Mouse (Mus musculus): ENCODE data around the gene Vps33a. TPM values are rescaled to one million over a fixed set of nuclear protein-coding genes. Genes with fewer than 3 reads are reported as not detected.

Vps33a gene
- polyA plus RNA-seq, 1 experiment = 44.3 TPM

- no peak within 1 kb of the TSS for H3K4me3 ChIP-seq (ENCODE audit: insufficient read depth, low read length)
- peaks cover 3% of the 10 kb centered on the region; the same call in 1 of the 2 replicates for H3K4me1 ChIP-seq (ENCODE audit: control insufficient read depth, insufficient read depth, low read length)
- H3K27ac ChIP-seq (ENCODE audit: insufficient read depth, low read depth, low read length) = no peak within 1 kb of the TSS
- TF ChIP-seq CTCF (IDR thresholded peaks at IDR 0.05; ENCODE audit: low read depth, low read length) = no peak
- TF ChIP-seq POLR2A (IDR thresholded peaks at IDR 0.05; ENCODE audit: borderline replicate concordance, low read depth, low read length) = no peak
Observed at GRCm38 (mm10) chr5:123510160-123510559, 62.7 kb downstream of the Vps33a start, which contains the start of gene B3gnt4. Gene B3gnt4 (plus strand): TSS chr5:123510460.

DNA sequence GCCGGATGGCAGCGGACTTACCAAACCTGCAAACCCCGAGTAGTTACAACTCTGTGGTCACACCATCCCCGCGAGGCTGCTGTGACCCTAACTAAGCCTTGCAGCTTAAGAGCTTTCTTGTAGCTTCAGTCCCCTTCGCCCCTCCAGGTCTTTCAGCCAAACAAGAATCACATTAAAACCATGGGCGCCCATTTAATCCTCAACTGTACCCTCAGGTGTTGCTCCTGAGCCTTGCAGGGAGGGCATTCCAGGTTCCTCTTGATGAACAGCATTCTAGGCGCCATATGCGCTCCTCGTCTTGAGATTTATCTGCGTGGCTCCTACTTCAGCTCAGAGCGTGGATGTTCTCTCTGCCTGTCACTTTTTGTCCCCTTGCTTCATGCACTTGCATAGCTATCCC, 63.9 kb downstream of the Vps33a start:
- H3K4me3 ChIP-seq (ENCODE audit: insufficient read depth, low read length) = peak overlapping the region; percentile 58; the same call in 1 of the 2 replicates
- H3K4me1 ChIP-seq (ENCODE audit: control insufficient read depth, insufficient read depth, low read length) = peaks cover 3% of the 10 kb centered on the region; the same call in 1 of the 2 replicates
- H3K27ac ChIP-seq (ENCODE audit: insufficient read depth, low read depth, low read length) = no peak overlapping the region
- TF ChIP-seq CTCF (IDR thresholded peaks at IDR 0.05; ENCODE audit: low read depth, low read length) = no peak
- no peak for TF ChIP-seq POLR2A (IDR thresholded peaks at IDR 0.05; ENCODE audit: borderline replicate concordance, low read depth, low read length)

DNA sequence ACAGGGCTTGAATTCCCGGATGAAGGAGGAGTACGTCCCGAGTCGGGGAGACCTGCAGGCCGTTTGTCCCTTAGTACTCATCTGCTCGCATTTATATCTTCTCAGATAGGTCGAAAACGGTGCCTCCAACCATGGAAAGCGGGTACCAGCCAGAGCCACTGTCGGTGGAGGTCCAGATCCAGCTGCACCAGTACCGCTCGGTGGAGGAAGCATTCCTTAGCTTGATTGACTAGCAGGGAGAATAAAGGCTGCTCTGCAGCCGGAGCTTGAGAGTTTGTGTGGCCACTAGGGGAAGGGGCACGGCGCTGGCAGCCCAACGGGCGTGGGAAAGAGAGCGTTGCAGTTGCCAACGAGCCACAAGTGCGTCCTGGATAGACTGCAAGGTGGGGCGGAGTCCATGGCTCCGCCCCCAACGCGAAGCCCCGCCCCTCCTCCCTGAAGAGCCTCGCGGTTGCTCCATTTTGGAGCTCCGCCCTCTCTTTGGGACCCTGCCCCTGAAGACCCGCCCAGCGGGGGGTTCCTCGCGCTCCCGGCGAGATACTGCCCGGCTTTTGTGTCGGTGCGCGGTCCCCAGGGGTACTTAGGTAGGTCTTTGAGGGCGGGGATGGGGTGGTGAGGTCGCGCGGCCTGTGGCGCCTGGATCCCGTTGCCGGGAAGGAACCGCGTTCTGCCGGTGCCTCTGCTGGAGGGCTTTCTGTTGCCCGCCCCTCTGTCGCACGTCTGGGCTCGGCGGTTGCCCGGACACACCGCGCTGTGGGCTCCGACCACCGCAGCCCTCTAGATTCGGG, 64.7 kb downstream of the Vps33a start:
- H3K4me3 ChIP-seq (ENCODE audit: insufficient read depth, low read length) = peak overlapping the region; percentile 58
- peaks cover 3% of the 10 kb centered on the region; the same call in 1 of the 2 replicates for H3K4me1 ChIP-seq (ENCODE audit: control insufficient read depth, insufficient read depth, low read length)
- H3K27ac ChIP-seq (ENCODE audit: insufficient read depth, low read depth, low read length) = no peak overlapping the region
- no peak for TF ChIP-seq CTCF (IDR thresholded peaks at IDR 0.05; ENCODE audit: low read depth, low read length)
- TF ChIP-seq POLR2A (IDR thresholded peaks at IDR 0.05; ENCODE audit: borderline replicate concordance, low read depth, low read length) = no peak

- no peak overlapping the region for H3K4me3 ChIP-seq (ENCODE audit: insufficient read depth, low read length)
- H3K4me1 ChIP-seq (ENCODE audit: control insufficient read depth, insufficient read depth, low read length) = no peaks in the 10 kb centered on the region; the same call in 1 of the 2 replicates
- no peak overlapping the region for H3K27ac ChIP-seq (ENCODE audit: insufficient read depth, low read depth, low read length)
- TF ChIP-seq POLR2A (IDR thresholded peaks at IDR 0.05; ENCODE audit: borderline replicate concordance, low read depth, low read length) (no peak), CTCF (IDR thresholded peaks at IDR 0.05; ENCODE audit: low read depth, low read length) (no peak)
Observed at GRCm38 (mm10) chr5:123501973-123502372, 70.9 kb downstream of the Vps33a start.

DNA sequence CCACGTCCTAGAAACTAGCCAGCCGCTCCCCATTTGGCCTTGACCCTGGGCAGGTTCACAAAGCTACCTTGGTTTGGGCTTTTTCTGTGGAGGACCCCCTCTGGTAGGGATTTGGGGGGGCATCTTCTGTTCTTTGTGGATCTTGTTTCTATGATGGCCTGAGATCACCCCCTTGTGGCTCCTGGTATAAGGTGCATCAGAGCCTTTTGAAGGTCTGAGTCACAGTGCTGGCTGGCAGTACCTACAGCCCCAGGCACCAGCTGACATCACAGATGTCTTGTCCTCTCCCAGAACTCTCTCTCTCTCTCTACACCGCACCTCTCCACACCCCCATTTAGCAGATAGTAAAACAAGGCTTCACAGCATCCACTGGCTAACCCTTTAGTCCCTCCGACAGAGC, 73.1 kb downstream of the Vps33a start:
- no peak for TF ChIP-seq POLR2A (IDR thresholded peaks at IDR 0.05; ENCODE audit: borderline replicate concordance, low read depth, low read length)
- TF ChIP-seq CTCF (IDR thresholded peaks at IDR 0.05; ENCODE audit: low read depth, low read length) = no peak; the same call in 1 of the 2 replicates
- H3K4me1 ChIP-seq (ENCODE audit: control insufficient read depth, insufficient read depth, low read length) = no peaks in the 10 kb centered on the region; the same call in 1 of the 2 replicates
- no peak overlapping the region for H3K27ac ChIP-seq (ENCODE audit: insufficient read depth, low read depth, low read length)
- H3K4me3 ChIP-seq (ENCODE audit: insufficient read depth, low read length) = no peak overlapping the region

DNA sequence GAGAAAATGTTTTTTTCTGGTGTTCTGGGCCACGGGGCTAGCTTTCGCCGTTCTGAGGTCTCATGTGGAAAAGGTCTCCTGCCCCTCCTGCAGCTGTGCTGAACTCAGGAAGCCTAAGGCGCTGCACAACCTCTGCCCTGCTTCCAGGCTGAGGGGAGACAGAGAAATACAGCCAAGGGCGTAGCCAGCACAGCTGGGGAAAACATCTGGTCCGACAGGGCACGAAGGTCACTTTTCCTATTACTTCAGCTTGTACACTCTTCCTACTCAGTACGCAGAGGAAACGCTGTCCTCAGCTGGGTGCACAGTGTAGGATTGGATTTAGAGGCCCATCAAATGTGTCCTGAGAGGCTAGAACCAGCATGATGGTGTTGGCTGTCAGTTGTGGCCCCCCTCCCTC, 82.9 kb downstream of the Vps33a start:
- H3K27ac ChIP-seq (ENCODE audit: insufficient read depth, low read depth, low read length) = no peak overlapping the region
- H3K4me3 ChIP-seq (ENCODE audit: insufficient read depth, low read length) = no peak overlapping the region
- H3K4me1 ChIP-seq (ENCODE audit: control insufficient read depth, insufficient read depth, low read length) = no peaks in the 10 kb centered on the region
- TF ChIP-seq POLR2A (IDR thresholded peaks at IDR 0.05; ENCODE audit: borderline replicate concordance, low read depth, low read length) = no peak
- TF ChIP-seq CTCF (IDR thresholded peaks at IDR 0.05; ENCODE audit: low read depth, low read length) = no peak

DNA sequence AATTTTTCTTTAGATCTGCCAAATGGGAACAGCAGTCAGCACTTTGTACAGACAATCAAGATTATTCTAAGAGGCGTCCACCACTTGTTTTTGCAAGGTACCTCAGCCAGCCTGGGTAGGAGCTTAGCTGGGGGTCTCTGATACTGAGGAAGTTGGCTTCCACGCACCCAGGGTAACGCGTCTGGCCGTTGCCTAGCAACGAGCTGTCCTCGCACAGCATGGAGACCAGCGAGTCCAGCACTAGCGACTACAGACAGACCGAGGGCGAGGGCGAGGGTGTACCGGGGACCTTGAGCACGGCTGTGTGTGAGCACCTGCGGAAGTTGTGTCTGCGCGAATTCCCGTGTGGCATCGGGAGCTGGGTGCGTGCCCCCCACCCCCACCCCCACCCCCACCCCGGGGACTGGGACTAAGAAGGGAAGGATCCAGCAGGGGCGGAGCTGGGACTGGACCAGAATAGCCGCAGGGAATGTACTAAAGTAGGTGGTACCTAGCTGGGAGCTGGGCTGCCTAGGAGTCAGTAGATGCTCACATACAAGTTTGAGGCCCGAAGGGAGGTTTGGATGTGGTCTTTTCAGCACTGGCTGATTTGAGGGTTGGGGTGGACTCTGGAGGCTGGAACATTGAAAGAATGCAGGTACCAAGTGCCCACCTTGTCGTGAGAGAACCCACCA, 83.6 kb downstream of the Vps33a start, which contains the start of the genes Lrrc43 and Il31:
Gene Lrrc43, plus strand, starts transcription at position 194 of the 674 bp plus-strand sequence.
Gene Il31, minus strand, starts transcription at position 378 of the 674 bp plus-strand sequence.
- no peaks in the 10 kb centered on the region for H3K4me1 ChIP-seq (ENCODE audit: control insufficient read depth, insufficient read depth, low read length)
- no peak within 1 kb of the TSS for H3K27ac ChIP-seq (ENCODE audit: insufficient read depth, low read depth, low read length)
- H3K4me3 ChIP-seq (ENCODE audit: insufficient read depth, low read length) = no peak within 1 kb of the TSS
- no peak for TF ChIP-seq POLR2A (IDR thresholded peaks at IDR 0.05; ENCODE audit: borderline replicate concordance, low read depth, low read length)
- no peak for TF ChIP-seq CTCF (IDR thresholded peaks at IDR 0.05; ENCODE audit: low read depth, low read length)

GRCm38 (mm10) chr5:123487659-123488395, 85.0 kb downstream of the Vps33a start:
- TF ChIP-seq POLR2A (IDR thresholded peaks at IDR 0.05; ENCODE audit: borderline replicate concordance, low read depth, low read length) (no peak), CTCF (IDR thresholded peaks at IDR 0.05; ENCODE audit: low read depth, low read length) (no peak)
- H3K27ac ChIP-seq (ENCODE audit: insufficient read depth, low read depth, low read length) = no peak overlapping the region
- H3K4me3 ChIP-seq (ENCODE audit: insufficient read depth, low read length) = no peak overlapping the region
- H3K4me1 ChIP-seq (ENCODE audit: control insufficient read depth, insufficient read depth, low read length) = no peaks in the 10 kb centered on the region

Other genes with a start within 250 kb of the Vps33a start
- gene Bcl7a, start 229.2 kb downstream of the Vps33a start, polyA plus RNA-seq (2012; ENCODE audit: insufficient read depth, insufficient read length, missing spikeins) = 2.7 and 3.3 TPM in 2 replicates
- gene Mlxip, start 178.2 kb downstream of the Vps33a start, polyA plus RNA-seq (2012; ENCODE audit: insufficient read depth, insufficient read length, missing spikeins) = 41.0 and 44.8 TPM in 2 replicates
- not detected in 2 replicates for gene Lrrc43, start 83.7 kb downstream of the Vps33a start, polyA plus RNA-seq (2012; ENCODE audit: insufficient read depth, insufficient read length, missing spikeins)
- gene Il31, start 83.5 kb downstream of the Vps33a start, polyA plus RNA-seq (2012; ENCODE audit: insufficient read depth, insufficient read length, missing spikeins) = not detected in 2 replicates
- not detected in 2 replicates for gene B3gnt4, start 62.6 kb downstream of the Vps33a start, polyA plus RNA-seq (2012; ENCODE audit: insufficient read depth, insufficient read length, missing spikeins)
- gene Diablo, start 48.9 kb downstream of the Vps33a start, polyA plus RNA-seq (2012; ENCODE audit: insufficient read depth, insufficient read length, missing spikeins) = 29.3 and 30.5 TPM in 2 replicates
- 0.74 TPM in 1 of 2 replicates, not detected in the other for gene Gm49027, start 47.5 kb downstream of the Vps33a start, polyA plus RNA-seq (2012; ENCODE audit: insufficient read depth, insufficient read length, missing spikeins)
- 53.6 and 73.6 TPM in 2 replicates for gene Clip1, start 111.6 kb upstream of the Vps33a start, polyA plus RNA-seq (2012; ENCODE audit: insufficient read depth, insufficient read length, missing spikeins)
- 92.1 and 95.1 TPM in 2 replicates for gene Zcchc8, start 148.1 kb upstream of the Vps33a start, polyA plus RNA-seq (2012; ENCODE audit: insufficient read depth, insufficient read length, missing spikeins)
- gene Rsrc2, start 176.4 kb upstream of the Vps33a start, polyA plus RNA-seq (2012; ENCODE audit: insufficient read depth, insufficient read length, missing spikeins) = 116 and 123 TPM in 2 replicates
- 13.9 and 19.6 TPM in 2 replicates for gene Kntc1, start 176.7 kb upstream of the Vps33a start, polyA plus RNA-seq (2012; ENCODE audit: insufficient read depth, insufficient read length, missing spikeins)